Mouse (Mus musculus): ENCODE measurements around the gene Grm5. TPM values are rescaled to one million over a fixed set of nuclear protein-coding genes. Genes with fewer than 3 reads are reported as not detected.

Gene Grm5
- polyA plus RNA-seq, 1 experiment from 2014 or later: 2.2 TPM

DNA sequence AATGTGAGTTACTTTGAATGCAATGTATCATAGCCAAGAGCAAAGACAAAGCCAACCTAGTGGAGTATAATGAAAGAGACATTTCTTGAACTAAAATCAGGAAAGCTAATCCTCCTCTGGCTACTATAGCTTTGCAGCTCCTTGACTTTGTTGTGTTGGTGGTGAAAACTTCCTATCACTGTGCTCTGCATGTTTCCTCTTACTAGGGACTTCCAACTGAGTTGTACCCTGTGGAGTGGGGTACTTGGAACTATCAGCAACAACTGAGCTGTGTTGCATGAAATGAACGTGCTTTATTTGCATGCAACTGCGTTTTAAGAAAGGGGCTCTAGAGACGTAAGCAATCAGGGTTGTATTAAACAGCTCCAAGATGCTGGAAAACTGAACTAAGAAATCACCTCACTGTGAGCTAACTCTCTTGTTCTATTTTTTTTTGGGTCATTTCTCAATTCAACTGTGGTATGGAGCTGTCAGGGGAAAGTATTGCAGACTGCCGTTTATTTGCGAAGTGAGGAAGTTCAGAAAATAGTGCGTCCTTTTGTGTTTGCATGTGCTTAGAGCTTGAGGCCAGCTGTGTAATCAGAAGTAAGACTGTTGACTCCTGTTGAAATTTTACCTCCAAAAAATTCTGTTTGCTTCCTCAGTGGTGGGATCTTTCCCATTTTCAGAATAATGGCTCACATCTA, 532.9 kb downstream of the Grm5 start:
- ATAC-seq (ENCODE audit: low FRiP score): no peak

DNA sequence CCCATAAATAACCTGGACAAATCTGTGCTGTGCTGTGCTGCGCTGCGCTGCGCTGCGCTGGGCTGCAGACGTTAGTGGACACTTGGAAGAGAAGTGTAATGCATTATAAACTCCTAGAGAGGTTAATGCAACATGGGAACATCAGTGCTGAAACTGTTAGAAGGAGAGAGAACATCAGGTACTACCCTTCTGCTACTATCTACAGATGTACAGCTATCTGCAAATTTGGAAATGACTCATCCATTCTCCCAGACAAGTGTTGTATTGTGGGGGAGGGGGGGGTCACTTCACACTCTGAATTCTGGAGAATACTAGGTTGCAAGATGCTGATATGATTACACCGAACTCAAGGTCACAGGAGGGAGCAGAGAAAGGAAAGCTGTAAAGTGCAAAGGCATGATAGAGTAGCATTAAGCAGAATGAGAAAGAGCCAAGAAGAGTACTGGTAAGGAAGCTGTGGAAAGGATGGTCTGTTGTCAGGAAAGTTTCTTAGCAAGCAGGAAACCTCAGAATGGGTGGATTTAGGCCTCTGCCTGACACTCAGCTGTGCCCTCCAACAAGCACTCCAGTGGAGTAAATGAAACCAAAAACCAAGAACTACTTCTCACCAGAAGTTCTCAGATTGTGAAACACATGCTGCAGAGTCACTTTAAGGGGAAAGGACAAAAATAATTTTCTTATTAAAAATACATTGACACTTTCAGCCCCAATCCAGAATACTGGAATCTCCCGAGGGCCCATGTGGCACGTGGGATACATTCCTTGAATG, 544.3 kb downstream of the Grm5 start:
- Histone ChIP-seq H3K27ac (no peak overlapping the region), H3K4me1 (peaks cover 7% of the 10 kb centered on the region; the same call in 1 of the 2 replicates), H3K9ac (no peak overlapping the region), H3K36me3 (no peaks in the 10 kb centered on the region), H3K9me3 (replicated peaks) (no peaks in the 10 kb centered on the region), H3K4me2 (replicated peaks) (no peak overlapping the region), H3K27me3 (peaks cover 21% of the 10 kb centered on the region), H3K4me3 (no peak overlapping the region)
- no peak for ATAC-seq (ENCODE audit: low FRiP score)
- 87% methylated on average over 8 of the region's 8 CpGs for WGBS

More for the DNA sequence above, 532.9 kb downstream of the Grm5 start:
- 74% methylated on average over 6 of the region's 6 CpGs for WGBS
- H3K9ac ChIP-seq: no peak overlapping the region
- no peak overlapping the region for H3K27ac ChIP-seq
- H3K36me3 ChIP-seq: no peaks in the 10 kb centered on the region
- H3K4me3 ChIP-seq: no peak overlapping the region
- no peak overlapping the region for H3K4me2 ChIP-seq (replicated peaks)
- H3K9me3 ChIP-seq (replicated peaks): no peaks in the 10 kb centered on the region
- no peaks in the 10 kb centered on the region for H3K4me1 ChIP-seq
- H3K27me3 ChIP-seq: no peaks in the 10 kb centered on the region

DNA sequence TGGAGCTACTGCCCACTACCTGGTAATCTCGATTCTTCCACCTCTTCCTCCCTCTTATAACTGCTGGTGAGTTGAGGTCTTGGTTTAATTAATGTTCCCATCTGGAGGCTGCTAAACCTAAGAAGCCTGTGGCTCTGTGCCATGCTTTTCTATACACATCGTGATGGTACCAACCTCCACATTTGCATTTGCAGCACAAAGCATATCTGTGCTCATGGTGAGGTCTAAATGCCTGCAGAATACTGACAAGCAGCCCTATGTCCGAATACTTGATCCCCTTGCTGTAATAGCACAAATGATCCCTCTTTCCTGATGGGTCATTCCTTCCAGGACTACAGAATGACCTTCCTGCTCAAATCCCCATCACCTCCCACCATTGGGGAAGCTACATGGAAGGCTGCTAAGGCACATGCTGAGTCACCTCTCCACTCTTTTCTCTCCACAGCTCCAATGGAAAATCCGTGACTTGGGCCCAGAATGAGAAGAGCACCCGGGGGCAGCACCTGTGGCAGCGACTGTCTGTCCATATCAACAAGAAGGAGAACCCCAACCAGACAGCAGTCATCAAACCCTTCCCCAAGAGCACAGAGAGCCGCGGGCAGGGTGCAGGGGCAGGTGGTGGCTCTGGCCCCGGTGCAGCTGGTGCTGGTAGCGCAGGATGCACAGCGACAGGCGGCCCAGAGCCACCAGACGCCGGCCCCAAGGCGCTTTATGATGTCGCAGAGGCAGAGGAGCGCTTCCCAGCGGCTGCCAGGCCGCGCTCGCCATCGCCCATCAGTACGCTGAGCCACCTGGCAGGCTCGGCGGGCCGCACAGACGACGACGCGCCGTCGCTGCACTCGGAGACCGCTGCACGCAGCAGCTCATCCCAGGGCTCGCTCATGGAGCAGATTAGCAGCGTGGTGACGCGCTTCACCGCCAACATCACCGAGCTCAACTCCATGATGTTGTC, 545.8 kb downstream of the Grm5 start:
- peak; percentile 95 for ATAC-seq (ENCODE audit: low FRiP score)
- 11% methylated on average over 38 of the region's 41 CpGs for WGBS

DNA sequence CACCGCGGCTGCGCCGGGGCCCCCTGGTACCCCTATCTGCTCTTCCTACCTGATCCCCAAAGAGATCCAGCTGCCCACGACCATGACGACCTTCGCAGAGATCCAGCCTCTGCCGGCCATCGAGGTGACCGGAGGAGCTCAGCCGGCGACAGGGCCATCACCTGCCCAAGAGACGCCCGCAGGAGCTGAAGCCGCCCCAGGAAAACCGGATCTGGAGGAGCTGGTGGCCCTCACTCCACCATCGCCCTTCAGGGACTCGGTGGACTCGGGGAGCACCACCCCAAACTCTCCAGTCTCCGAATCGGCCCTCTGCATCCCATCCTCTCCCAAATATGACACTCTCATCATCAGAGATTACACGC, 546.5 kb downstream of the Grm5 start:
- Histone ChIP-seq H3K27ac (no peak overlapping the region), H3K27me3 (peaks cover 21% of the 10 kb centered on the region), H3K4me3 (peak overlapping the region; percentile 42), H3K4me2 (replicated peaks) (peak overlapping the region; percentile 73), H3K9ac (peak overlapping the region; percentile 44), H3K9me3 (replicated peaks) (no peaks in the 10 kb centered on the region), H3K4me1 (peaks cover 7% of the 10 kb centered on the region; the same call in 1 of the 2 replicates), H3K36me3 (no peaks in the 10 kb centered on the region)
- ATAC-seq (ENCODE audit: low FRiP score): no peak; the same call in 1 of the 2 replicates
- WGBS: 30% methylated on average over 22 of the region's 22 CpGs

More for the DNA sequence above, 545.8 kb downstream of the Grm5 start:
- peaks cover 7% of the 10 kb centered on the region; the same call in 1 of the 2 replicates for H3K4me1 ChIP-seq
- peak overlapping the region; percentile 42 for H3K4me3 ChIP-seq
- H3K36me3 ChIP-seq: no peaks in the 10 kb centered on the region
- no peak overlapping the region for H3K27ac ChIP-seq
- H3K27me3 ChIP-seq: peaks cover 21% of the 10 kb centered on the region
- H3K9me3 ChIP-seq (replicated peaks): no peaks in the 10 kb centered on the region
- H3K9ac ChIP-seq: peak overlapping the region; percentile 44
- H3K4me2 ChIP-seq (replicated peaks): peak overlapping the region; percentile 73

DNA sequence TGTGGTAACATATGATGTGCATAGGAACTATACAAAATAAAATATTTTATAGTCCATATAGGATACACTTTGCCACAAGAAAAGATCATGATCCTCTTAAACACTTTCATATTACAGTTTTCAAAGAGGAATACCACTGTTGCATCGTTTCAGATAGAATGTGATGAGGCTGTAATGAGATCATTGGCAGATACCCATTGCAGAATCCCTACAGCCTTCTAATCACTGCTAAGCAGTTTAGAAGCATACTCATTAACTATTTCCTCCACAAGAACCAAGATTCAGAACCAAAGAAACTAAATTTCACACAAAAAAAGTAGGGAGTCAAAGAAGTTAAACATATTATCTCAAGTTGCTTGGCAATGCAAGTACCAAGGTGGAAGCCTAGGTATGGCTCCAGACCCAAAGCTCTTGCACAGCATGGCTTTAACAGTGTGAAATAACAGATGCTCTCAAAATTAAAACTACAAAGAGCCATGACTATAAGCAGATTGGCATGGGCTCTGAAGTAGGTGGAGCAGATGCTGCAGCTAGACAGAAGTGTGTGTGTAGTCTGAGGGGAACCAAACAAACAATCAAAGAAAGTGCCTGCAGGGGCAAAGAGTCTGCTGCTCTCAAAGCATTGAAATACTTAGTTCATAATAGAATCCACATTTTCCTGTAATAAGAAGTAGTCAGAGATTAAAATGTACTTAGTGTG, 575.7 kb downstream of the Grm5 start:
- Histone ChIP-seq H3K27ac (no peak overlapping the region), H3K4me2 (replicated peaks) (no peak overlapping the region), H3K4me3 (no peak overlapping the region), H3K4me1 (no peaks in the 10 kb centered on the region), H3K9me3 (replicated peaks) (no peaks in the 10 kb centered on the region), H3K27me3 (no peaks in the 10 kb centered on the region), H3K9ac (no peak overlapping the region), H3K36me3 (no peaks in the 10 kb centered on the region)
- ATAC-seq (ENCODE audit: low FRiP score): no peak
- 82% methylated on average over 1 of the region's 1 CpGs for WGBS

DNA sequence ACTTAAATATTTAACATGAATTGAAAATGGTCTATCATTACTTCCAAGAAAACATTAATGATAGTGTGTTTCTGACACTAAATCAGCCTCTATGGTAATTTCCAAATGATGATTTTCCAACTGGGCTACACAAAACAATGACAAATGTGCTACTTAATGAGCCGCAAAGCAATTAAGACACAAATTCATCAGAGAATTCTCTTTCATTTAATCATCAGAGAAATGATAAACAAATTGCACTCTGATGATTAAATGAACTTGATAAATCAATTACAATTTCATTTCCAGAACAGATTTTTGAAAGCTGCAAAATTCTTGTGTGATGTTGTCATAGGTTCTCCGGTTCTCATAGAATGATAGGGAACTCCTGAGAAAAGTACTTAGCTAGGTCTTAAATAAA, 577.6 kb downstream of the Grm5 start:
- no peak overlapping the region for H3K4me3 ChIP-seq
- no peaks in the 10 kb centered on the region for H3K9me3 ChIP-seq (replicated peaks)
- 89% methylated on average over 2 of the region's 2 CpGs for WGBS

More for the DNA sequence above, 577.6 kb downstream of the Grm5 start:
- H3K4me2 ChIP-seq (replicated peaks): no peak overlapping the region
- no peak overlapping the region for H3K9ac ChIP-seq
- no peaks in the 10 kb centered on the region for H3K27me3 ChIP-seq
- no peaks in the 10 kb centered on the region for H3K36me3 ChIP-seq
- H3K4me1 ChIP-seq: no peaks in the 10 kb centered on the region
- H3K27ac ChIP-seq: no peak overlapping the region
- ATAC-seq (ENCODE audit: low FRiP score): no peak

Other genes starting within 250 kb of the Grm5 start
- 0.23 and 0.46 TPM in 2 replicates for gene Tyr, start 90.7 kb upstream of the Grm5 start, polyA plus RNA-seq (2016; fragmentation: Nextera tagmentation; extraction: Ambion mirVana)

All from hindbrain, embryonic 12.5 days (tissue).